Mouse (Mus musculus) kidney, postnatal 0 days (tissue): ENCODE data around the gene Prkaca. TPM values are rescaled to one million over a fixed set of nuclear protein-coding genes. Genes with fewer than 3 reads are reported as not detected.
"Not testable (repeated sequence)": the region's sequence is repeated elsewhere in the genome, so short reads cannot be mapped to it uniquely, and the experiment has no call there.

Source experiments
- ATAC-seq: fragments of 200-750 bp; cut with Nextera tagmentation; replicated peaks from 2 replicates; pipeline ENCODE4 v1.8.0; 2017; ENCODE audit warnings: low read depth, moderate number of reproducible peaks, moderate TSS enrichment, moderate library complexity; ENCODE audit not compliant: low FRiP score
- DNase-seq: peaks from one replicate; pipeline ENCODE4 v3.0.0-alpha.2; 2016; ENCODE audit warnings: low spot score
- H3K27ac ChIP-seq: fragments of 300-500 bp; sonication (generic); 2 replicates; pipeline ENCODE4 v1.5.1; 2014; ENCODE audit warnings: mild to moderate bottlenecking
- H3K27me3 ChIP-seq: fragments of 300-500 bp; sonication (generic); 2 replicates; pipeline ENCODE4 v1.6.1; 2014; ENCODE audit warnings: low read length, mixed read lengths; ENCODE audit not compliant: insufficient read depth
- H3K36me3 ChIP-seq: fragments of 300-500 bp; sonication (generic); 2 replicates; pipeline ENCODE4 v1.6.1; 2014; ENCODE audit warnings: low read length, mixed read lengths; ENCODE audit not compliant: insufficient read depth
- H3K4me1 ChIP-seq: fragments of 300-500 bp; sonication (generic); replicated peaks from 2 replicates; pipeline ENCODE4 v1.6.1; 2014; ENCODE audit warnings: antibody characterized with exemption, low read length, mixed read lengths; ENCODE audit not compliant: insufficient read depth
- H3K4me2 ChIP-seq: fragments of 300-500 bp; sonication (generic); 2 replicates; pipeline ENCODE4 v1.6.1; 2014; ENCODE audit warnings: mild to moderate bottlenecking, low read length, moderate library complexity, mixed read lengths
- H3K4me3 ChIP-seq: fragments of 300-500 bp; sonication (generic); replicated peaks from 2 replicates; pipeline ENCODE4 v1.5.1; 2014; ENCODE audit warnings: low read depth, low read length
- H3K9ac ChIP-seq: fragments of 300-500 bp; sonication (generic); 2 replicates; pipeline ENCODE4 v1.6.1; 2014; ENCODE audit warnings: low read depth, low read length
- H3K9me3 ChIP-seq: fragments of 300-500 bp; sonication (generic); replicated peaks from 2 replicates; pipeline ENCODE4 v1.6.1; 2016; ENCODE audit warnings: low read length, inconsistent platforms, mixed read lengths
- CTCF ChIP-seq: IDR thresholded peaks from 2 replicates; pipeline ENCODE4 v1.5.1; 2016; ENCODE audit warnings: antibody characterized with exemption, low read depth, mild to moderate bottlenecking, moderate library complexity
- WGBS: fragments of 180-500 bp; shearing (Covaris S2); extraction: QIAGEN DNeasy Blood & Tissue Kit; methylation state at CpG from one replicate; pipeline ENCODE4 v1.1.7; 2014; 5-methylcytosine and 5-hydroxymethylcytosine counted together
- polyA plus RNA-seq: library from polyadenylated mRNA; unstranded; fragments of >200 nt; fragmentation: Nextera tagmentation; extraction: Ambion mirVana; gene quantifications from 2 replicates; pipeline ENCODE4 v1.2.1, GENCODE M21; 2015

The Prkaca gene
- polyA plus RNA-seq, 1 experiment from 2014 or later, result 104 TPM

DNA sequence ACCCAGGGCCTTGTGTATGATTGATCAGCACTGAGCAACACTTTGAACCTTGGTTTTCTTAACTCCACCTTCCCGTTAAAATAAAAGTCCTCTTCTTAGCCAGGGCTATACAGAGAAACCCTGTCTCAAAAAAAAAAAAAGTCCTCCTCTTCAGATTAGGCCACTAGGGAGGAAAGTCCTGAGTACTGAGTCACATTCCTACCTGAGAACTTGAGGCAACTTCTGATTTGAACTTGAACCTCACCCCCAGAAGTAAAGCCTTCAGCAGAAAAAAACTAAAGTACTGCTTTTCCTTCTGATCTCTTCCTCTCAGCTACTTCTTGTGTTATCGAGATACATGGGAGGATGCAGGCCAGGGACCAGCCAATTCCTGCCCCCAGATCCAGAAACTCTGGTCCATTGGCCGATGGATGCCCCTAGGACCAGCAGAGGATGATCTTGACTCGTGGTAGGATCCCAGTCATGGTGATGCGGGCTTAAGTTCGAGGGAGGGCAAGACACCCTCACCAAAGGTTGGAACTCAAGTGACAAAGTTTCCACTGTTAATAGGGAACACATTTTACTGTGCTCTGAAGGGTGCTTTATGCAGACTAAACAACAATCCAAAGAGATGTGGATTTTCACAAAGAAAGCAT lies 30.9 kb downstream of the Prkaca start:
- H3K4me2 ChIP-seq, result peak overlapping the region; percentile 85
- H3K27me3 ChIP-seq, result no peaks in the 10 kb centered on the region
- peak overlapping the region; percentile 60 for H3K9ac ChIP-seq
- peak overlapping the region; percentile 50; the same call in 1 of the 2 replicates for H3K4me3 ChIP-seq
- H3K36me3 ChIP-seq, result 0 out of 2 replicates have a peak, but pooled peaks cover 8% of the 10 kb centered on the region
- 69% methylated on average over 6 of the region's 6 CpGs for WGBS
- H3K4me1 ChIP-seq, result peaks cover 20% of the 10 kb centered on the region
- DNase-seq (no peak), ATAC-seq (no peak)
- H3K27ac ChIP-seq, result 0 out of 2 replicates have a peak overlapping the region, but pooled peaks have one; percentile 85
- no peaks in the 10 kb centered on the region for H3K9me3 ChIP-seq
- no peak for TF ChIP-seq CTCF

DNA sequence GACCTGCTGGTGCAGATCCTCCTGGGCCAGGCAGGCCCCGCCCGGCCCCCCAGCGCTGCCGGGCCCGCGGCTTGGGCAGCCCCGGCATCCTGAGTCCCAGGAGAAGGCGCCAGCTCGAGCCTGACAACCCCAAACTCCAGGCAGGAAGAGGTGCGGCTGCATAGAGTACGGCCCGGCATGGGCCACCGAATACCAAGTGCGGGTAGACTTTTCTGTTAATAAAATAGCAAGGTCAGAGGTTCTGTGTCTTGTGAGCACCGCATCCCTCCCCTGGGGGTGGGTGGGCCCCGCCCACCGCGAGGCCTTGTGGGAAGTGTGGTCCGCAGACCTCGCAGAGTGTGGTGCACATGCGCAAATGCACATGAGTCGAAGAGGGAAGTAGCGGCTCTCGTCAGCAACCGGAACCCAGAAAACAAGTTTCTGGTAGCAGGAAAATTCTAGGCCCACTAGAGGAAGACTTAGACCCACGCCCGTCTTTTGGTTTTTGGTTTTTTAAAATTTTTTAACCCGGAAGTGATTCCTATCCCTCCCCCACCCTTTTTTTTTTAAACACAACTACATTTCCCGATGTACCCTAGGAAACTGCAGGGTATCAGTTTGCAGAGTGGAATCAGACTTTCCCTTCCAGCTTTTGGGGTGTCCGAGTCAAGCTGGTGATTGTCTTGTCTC lies 31.9 kb downstream of the Prkaca start:
- peaks cover 11% of the 10 kb centered on the region for H3K4me1 ChIP-seq
- H3K36me3 ChIP-seq, result 0 out of 2 replicates have a peak, but pooled peaks cover 8% of the 10 kb centered on the region
- H3K4me2 ChIP-seq, result peak overlapping the region; percentile 85
- H3K27ac ChIP-seq, result peak overlapping the region; percentile 85
- ATAC-seq, result peak; percentile 82
- peak overlapping the region; percentile 50 for H3K4me3 ChIP-seq
- 0% methylated on average over 30 of the region's 30 CpGs for WGBS
- no peaks in the 10 kb centered on the region for H3K9me3 ChIP-seq
- no peaks in the 10 kb centered on the region for H3K27me3 ChIP-seq
- H3K9ac ChIP-seq, result peak overlapping the region; percentile 60
- DNase-seq, result peak; percentile 95
- TF ChIP-seq CTCF, result no peak

DNA sequence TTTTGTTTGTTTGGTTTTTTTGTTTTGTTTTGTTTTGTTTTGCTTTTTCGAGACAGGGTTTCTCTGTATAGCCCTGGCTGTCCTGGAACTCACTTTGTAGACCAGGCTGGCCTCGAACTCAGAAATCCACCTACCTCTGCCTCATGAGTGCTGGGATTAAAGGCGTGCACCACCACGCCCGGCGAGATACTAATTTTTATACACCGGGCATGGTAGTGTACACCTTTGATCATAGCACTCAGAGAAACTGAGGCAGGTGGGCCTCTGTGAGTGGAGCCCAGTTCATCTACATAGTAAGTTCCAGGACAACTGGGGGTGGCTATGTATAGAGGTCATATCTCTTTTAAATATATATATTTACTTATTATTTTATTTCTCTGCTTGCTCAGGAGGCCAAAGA lies 32.7 kb downstream of the Prkaca start:
- H3K27ac ChIP-seq, result peak overlapping the region; percentile 85; the same call in 1 of the 2 replicates
- H3K27me3 ChIP-seq, H3K36me3 ChIP-seq, H3K4me2 ChIP-seq, H3K9ac ChIP-seq, DNase-seq, H3K9me3 ChIP-seq, H3K4me3 ChIP-seq, ATAC-seq: not testable (repeated sequence)
- WGBS, result 93% methylated on average over 7 of the region's 7 CpGs
- peaks cover 13% of the 10 kb centered on the region for H3K4me1 ChIP-seq

DNA sequence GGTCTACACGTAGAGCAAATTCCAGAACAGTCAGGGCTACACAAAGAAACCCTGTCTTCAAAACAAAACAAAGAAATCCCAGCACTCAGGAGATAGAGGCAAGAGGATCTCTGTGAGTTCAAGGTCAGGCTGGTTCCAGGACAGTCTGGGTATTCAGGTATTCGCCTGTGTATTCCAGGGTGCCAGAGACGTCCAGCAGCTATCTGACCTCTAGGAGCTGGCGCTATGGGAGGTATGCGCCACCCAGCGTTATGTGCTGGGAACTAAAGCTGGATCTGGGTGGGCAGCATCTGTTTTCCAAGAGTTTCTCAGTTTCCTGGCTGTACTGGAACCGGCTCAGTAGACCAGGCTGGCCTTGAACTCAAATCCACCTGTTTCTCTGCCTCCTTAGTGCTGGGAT lies 35.6 kb downstream of the Prkaca start:
- DNase-seq, result no peak

DNA sequence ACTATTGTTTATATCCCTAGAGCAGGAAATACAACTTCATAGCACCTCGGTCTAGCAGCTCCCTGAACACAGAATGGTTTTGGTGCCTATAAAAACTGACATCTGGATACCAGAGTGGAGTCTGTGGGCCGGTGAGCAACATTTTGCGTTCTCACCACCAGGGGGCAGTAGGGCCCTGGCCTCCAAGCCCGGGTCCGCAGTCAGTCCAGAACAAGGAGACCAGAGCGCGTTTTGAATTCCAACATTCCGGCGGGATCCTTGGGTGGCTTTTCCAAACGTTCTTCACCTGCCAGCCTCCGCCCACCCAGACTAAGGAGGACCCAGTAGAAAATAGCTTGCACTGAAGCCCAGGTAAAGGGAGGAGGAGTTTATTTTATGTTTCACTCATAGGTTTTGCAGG lies 37.1 kb downstream of the Prkaca start:
- H3K9ac ChIP-seq, result no peak overlapping the region
- H3K36me3 ChIP-seq, result no peaks in the 10 kb centered on the region
- DNase-seq (peak; percentile 94), ATAC-seq (no peak; the same call in 1 of the 2 replicates)
- TF ChIP-seq CTCF, result peak; percentile 99
- H3K4me2 ChIP-seq, result 0 out of 2 replicates have a peak overlapping the region, but pooled peaks have one; percentile 97
- under 1% methylated on average over 11 of the region's 11 CpGs for WGBS
- no peak overlapping the region for H3K27ac ChIP-seq
- peaks cover 24% of the 10 kb centered on the region for H3K27me3 ChIP-seq
- H3K4me3 ChIP-seq, result no peak overlapping the region
- H3K9me3 ChIP-seq, result no peaks in the 10 kb centered on the region
- peaks cover 28% of the 10 kb centered on the region for H3K4me1 ChIP-seq

More for the DNA sequence above, 35.6 kb downstream of the Prkaca start:
- peaks cover 34% of the 10 kb centered on the region for H3K4me1 ChIP-seq
- TF ChIP-seq CTCF, result peak; percentile 62
- 34% methylated on average over 7 of the region's 7 CpGs for whole genome bisulfite sequencing
- no peaks in the 10 kb centered on the region for H3K9me3 ChIP-seq
- ATAC-seq, result no peak
- no peak overlapping the region for H3K4me2 ChIP-seq
- no peak overlapping the region for H3K9ac ChIP-seq
- H3K36me3 ChIP-seq, result no peaks in the 10 kb centered on the region
- no peak overlapping the region for H3K4me3 ChIP-seq
- H3K27me3 ChIP-seq, result peaks cover 24% of the 10 kb centered on the region
- H3K27ac ChIP-seq, result no peak overlapping the region
